Mouse (Mus musculus): ENCODE measurements around the gene Gm10354.
"Not testable (repeated sequence)": the region's sequence is repeated elsewhere in the genome, so short reads cannot be mapped to it uniquely, and the experiment has no call there.

DNA sequence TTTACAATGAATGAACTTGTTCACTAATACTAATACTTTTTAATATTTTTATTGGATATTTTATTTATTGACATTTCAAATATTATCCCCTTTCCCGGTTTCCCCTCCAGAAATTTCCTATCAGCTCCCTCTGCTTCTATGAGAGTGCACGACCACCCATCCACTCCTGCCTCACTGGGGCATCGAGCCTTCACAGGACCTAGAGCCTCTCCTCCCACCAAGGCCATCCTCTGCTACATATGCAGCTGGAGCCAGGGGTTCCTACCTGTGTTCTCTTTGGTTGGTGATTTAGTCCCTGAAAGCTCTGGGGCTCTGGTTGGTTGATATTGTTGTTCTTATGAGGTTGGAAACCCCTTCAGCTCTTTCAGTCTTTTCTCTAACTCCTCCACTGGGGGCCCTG is 26.0 kb downstream of the Gm10354 start:
- TF ChIP-seq POLR2A (IDR thresholded peaks at IDR 0.05; ENCODE audit: borderline replicate concordance, extremely low read depth, insufficient read depth, insufficient read length, poor library complexity, severe bottlenecking); CTCF (IDR thresholded peaks at IDR 0.05; ENCODE audit: borderline replicate concordance, extremely low read depth, insufficient read depth, insufficient read length): not testable (repeated sequence)
